In genomic region chr11:57564564-57564963, GRCm38 (mm10) we compare ENCODE assay signal across 17 mouse cellular contexts. TPM values are rescaled to one million over a fixed set of nuclear protein-coding genes. Genes with fewer than 3 reads are reported as not detected.
DNase-seq lines count a peak whose midpoint lies in the region; ATAC-seq and TF ChIP-seq lines count a peak whose summit lies in the region.
"Had no signal": no experiment of that assay in that cellular context is flagged by ENCODE, and none has a peak within 500 bp of the region (broad histone marks: within the 10 kb centered on the region; RNA-seq: fewer than 3 reads in every experiment).

No protein-coding gene starts in this region.

- 0 out of 2 replicates have a peak overlapping the region, but pooled peaks have one; percentile 9 for H3K4me2 ChIP-seq in forebrain, postnatal 0 days (ENCODE audit: low read depth)
- H3K4me2 ChIP-seq in forebrain, embryonic 12.5 days: no peak overlapping the region
- no peak overlapping the region for H3K4me2 ChIP-seq in limb, embryonic 14.5 days (replicated peaks; ENCODE audit: low read depth, low read length, severe bottlenecking)
- H3K4me2 ChIP-seq: intestine, embryonic 15.5 days; liver, embryonic 12.5 days; neural tube, embryonic 12.5 days had no signal

- H3K4me3 ChIP-seq in forebrain, postnatal 0 days (ENCODE audit: low read depth, low read length): no peak overlapping the region
- H3K4me3 ChIP-seq in forebrain, embryonic 12.5 days (replicated peaks): no peak overlapping the region
- H3K4me3 ChIP-seq in limb, embryonic 14.5 days (replicated peaks; ENCODE audit: low read length): no peak overlapping the region
- H3K4me3 ChIP-seq in limb, embryonic 10.5 days: no peak overlapping the region
- H3K4me3 ChIP-seq: hindbrain, embryonic 10.5 days; intestine, embryonic 15.5 days; liver, embryonic 12.5 days; neural tube, embryonic 12.5 days had no signal

- H3K36me3 ChIP-seq in forebrain, postnatal 0 days (ENCODE audit: insufficient read depth): no peaks in the 10 kb centered on the region
- H3K36me3 ChIP-seq in forebrain, embryonic 12.5 days (replicated peaks): no peaks in the 10 kb centered on the region
- H3K36me3 ChIP-seq in limb, embryonic 14.5 days (ENCODE audit: control insufficient read depth, insufficient read depth, low read length): no peaks in the 10 kb centered on the region
- no peaks in the 10 kb centered on the region for H3K36me3 ChIP-seq in limb, embryonic 10.5 days
- H3K36me3 ChIP-seq: hindbrain, embryonic 10.5 days; intestine, embryonic 15.5 days; liver, embryonic 12.5 days; neural tube, embryonic 12.5 days had no signal

- H3K9me3 ChIP-seq in forebrain, postnatal 0 days (ENCODE audit: low read length): no peaks in the 10 kb centered on the region
- no peaks in the 10 kb centered on the region for H3K9me3 ChIP-seq in forebrain, embryonic 12.5 days
- no peaks in the 10 kb centered on the region for H3K9me3 ChIP-seq in limb, embryonic 14.5 days (ENCODE audit: control insufficient read depth, low read length)
- no peaks in the 10 kb centered on the region for H3K9me3 ChIP-seq in limb, embryonic 10.5 days (replicated peaks)
- H3K9me3 ChIP-seq: intestine, embryonic 15.5 days; liver, embryonic 12.5 days had no signal

- H3K27me3 ChIP-seq in forebrain, postnatal 0 days (ENCODE audit: insufficient read depth, low read length): no peaks in the 10 kb centered on the region
- peaks cover 10% of the 10 kb centered on the region; the same call in 1 of the 2 replicates for H3K27me3 ChIP-seq in forebrain, embryonic 12.5 days
- no peaks in the 10 kb centered on the region for H3K27me3 ChIP-seq in limb, embryonic 14.5 days (ENCODE audit: control insufficient read depth, insufficient read depth, low read length)
- H3K27me3 ChIP-seq in limb, embryonic 10.5 days (ENCODE audit: low read depth, poor library complexity, severe bottlenecking): peaks cover 5% of the 10 kb centered on the region
- H3K27me3 ChIP-seq: intestine, embryonic 15.5 days; neural tube, embryonic 12.5 days had no signal

- DNase-seq in forebrain, postnatal 0 days: no peak
- DNase-seq in limb, embryonic 14.5 days (ENCODE audit: low spot score): peak; percentile 28
- no peak for DNase-seq in limb, embryonic 10.5 days (ENCODE audit: low spot score)
- DNase-seq in brain, embryonic 14.5 days (ENCODE audit: low read depth): peak; percentile 54
- DNase-seq in lung, postnatal 25 days (ENCODE audit: low spot score): peak; percentile 21
- DNase-seq in right cerebral cortex, postnatal 36 days (ENCODE audit: low spot score in 2 of 2): no peak
- DNase-seq: cerebellum, postnatal 10 days; embryo, embryonic 11 days; gastrocnemius, postnatal 14 days; layer of hippocampus, postnatal 36 days; right cerebral cortex, postnatal 25 days had no signal

- no peak for TF ChIP-seq POLR2A in limb, embryonic 14.5 days (IDR thresholded peaks at IDR 0.05; ENCODE audit: borderline replicate concordance, extremely low read depth, insufficient read depth, insufficient read length)
- no peak for TF ChIP-seq POLR2A in brain, embryonic 14.5 days (IDR thresholded peaks at IDR 0.05; ENCODE audit: borderline replicate concordance, extremely low read depth, insufficient read depth, insufficient read length, poor library complexity, severe bottlenecking)

- WGBS in forebrain, postnatal 0 days: 24% methylated on average over 12 of the region's 12 CpGs
- WGBS in forebrain, embryonic 12.5 days: 57% methylated on average over 12 of the region's 12 CpGs
- 51% methylated on average over 12 of the region's 12 CpGs for WGBS in limb, embryonic 14.5 days
- WGBS in limb, embryonic 10.5 days: 77% methylated on average over 12 of the region's 12 CpGs

- TF ChIP-seq CTCF in forebrain, postnatal 0 days (IDR thresholded peaks at IDR 0.05; ENCODE audit: low read depth): no peak
- TF ChIP-seq CTCF in brain, embryonic 14.5 days (IDR thresholded peaks at IDR 0.05; ENCODE audit: borderline replicate concordance, extremely low read depth, insufficient read depth, insufficient read length): no peak

- no peak for ATAC-seq in forebrain, postnatal 0 days
- ATAC-seq in forebrain, embryonic 12.5 days (ENCODE audit: low FRiP score): no peak
- no peak for ATAC-seq in limb, embryonic 14.5 days (ENCODE audit: low FRiP score, low read depth)
- ATAC-seq: intestine, embryonic 15.5 days; liver, embryonic 12.5 days had no signal

- H3K4me1 ChIP-seq in forebrain, postnatal 0 days (ENCODE audit: insufficient read depth): no peaks in the 10 kb centered on the region
- peaks cover 15% of the 10 kb centered on the region for H3K4me1 ChIP-seq in forebrain, embryonic 12.5 days
- no peaks in the 10 kb centered on the region; the same call in none of the 2 replicates for H3K4me1 ChIP-seq in limb, embryonic 14.5 days (ENCODE audit: control insufficient read depth, insufficient read depth, low read length)
- peaks cover 12% of the 10 kb centered on the region for H3K4me1 ChIP-seq in limb, embryonic 10.5 days
- H3K4me1 ChIP-seq: intestine, embryonic 15.5 days; liver, embryonic 12.5 days had no signal

- H3K9ac ChIP-seq in forebrain, postnatal 0 days: 0 out of 2 replicates have a peak overlapping the region, but pooled peaks have one; percentile 19
- no peak overlapping the region for H3K9ac ChIP-seq in forebrain, embryonic 12.5 days
- no peak overlapping the region for H3K9ac ChIP-seq in limb, embryonic 14.5 days (ENCODE audit: low read depth, low read length, severe bottlenecking)
- H3K9ac ChIP-seq: intestine, embryonic 15.5 days; liver, embryonic 12.5 days; neural tube, embryonic 12.5 days had no signal

- no peak overlapping the region for H3K27ac ChIP-seq in forebrain, postnatal 0 days (ENCODE audit: low read depth, low read length)
- no peak overlapping the region for H3K27ac ChIP-seq in forebrain, embryonic 12.5 days
- H3K27ac ChIP-seq in limb, embryonic 14.5 days (replicated peaks; ENCODE audit: low read depth, low read length): no peak overlapping the region
- no peak overlapping the region for H3K27ac ChIP-seq in limb, embryonic 10.5 days
- H3K27ac ChIP-seq: hindbrain, embryonic 10.5 days; intestine, embryonic 15.5 days; liver, embryonic 12.5 days; neural tube, embryonic 12.5 days; stomach, postnatal 0 days had no signal

RNA-seq across cellular contexts. Expression of gene Mfap3, which starts 46.1 kb away (rescaled TPM):
- 40.7 and 49.9 TPM in 2 replicates for total RNA-seq in forebrain, postnatal 0 days (2014; rRNA removed)
- 33.2 and 52.9 TPM in 2 replicates for polyA plus RNA-seq in forebrain, postnatal 0 days (2015; fragmentation: Nextera tagmentation; extraction: Ambion mirVana)
- polyA plus RNA-seq in forebrain, embryonic 12.5 days (2016; fragmentation: Nextera tagmentation; extraction: Ambion mirVana): 51.6 and 58.1 TPM in 2 replicates
- 26.0 and 30.2 TPM in 2 replicates for polyA plus RNA-seq in limb, embryonic 14.5 days (2012; rRNA removed)
- polyA plus RNA-seq in limb, embryonic 14.5 days (2014; fragmentation: Nextera tagmentation; extraction: Ambion mirVana): 46.5 and 50.7 TPM in 2 replicates
- 45.4 and 47.7 TPM in 2 replicates for polyA plus RNA-seq in limb, embryonic 10.5 days (2016; fragmentation: Nextera tagmentation; extraction: Ambion mirVana)
- polyA plus RNA-seq in brain, embryonic 14.5 days (2012; rRNA removed): 36.6 and 39.3 TPM in 2 replicates

RNA-seq across cellular contexts. Expression of gene Fam114a2, which starts 46.1 kb away (rescaled TPM):
- 43.6 and 43.7 TPM in 2 replicates for total RNA-seq in forebrain, postnatal 0 days (2014; rRNA removed)
- 51.0 and 61.0 TPM in 2 replicates for polyA plus RNA-seq in forebrain, postnatal 0 days (2015; fragmentation: Nextera tagmentation; extraction: Ambion mirVana)
- 79.0 and 81.5 TPM in 2 replicates for polyA plus RNA-seq in forebrain, embryonic 12.5 days (2016; fragmentation: Nextera tagmentation; extraction: Ambion mirVana)
- 57.3 and 61.8 TPM in 2 replicates for polyA plus RNA-seq in limb, embryonic 14.5 days (2012; rRNA removed)
- polyA plus RNA-seq in limb, embryonic 14.5 days (2014; fragmentation: Nextera tagmentation; extraction: Ambion mirVana): 50.7 and 53.2 TPM in 2 replicates
- 61.0 and 67.6 TPM in 2 replicates for polyA plus RNA-seq in limb, embryonic 10.5 days (2016; fragmentation: Nextera tagmentation; extraction: Ambion mirVana)
- polyA plus RNA-seq in brain, embryonic 14.5 days (2012; rRNA removed): 62.8 and 82.5 TPM in 2 replicates

Comparison
In these comparisons a context has a peak if more than half of its experiments do, and no peak if none do; other contexts are left out.
1. DNase-seq: peak in limb, embryonic 14.5 days (single experiment), brain, embryonic 14.5 days (single experiment) and lung, postnatal 25 days (single experiment); none in forebrain, postnatal 0 days (single experiment), limb, embryonic 10.5 days (single experiment) and right cerebral cortex, postnatal 36 days (0 of 2).